Mouse (Mus musculus) MEL-GATA-1-ER (cell line): ENCODE results near the gene Efcab11.
"Not testable (repeated sequence)": the region's sequence is repeated elsewhere in the genome, so short reads cannot be mapped to it uniquely, and the experiment has no call there.

Source experiments
- DNase-seq: peaks from one replicate; pipeline ENCODE4 v3.0.0-alpha.2; 2012; ENCODE audit warnings: low read depth; ENCODE audit errors: extremely low read depth

Efcab11 gene

DNA sequence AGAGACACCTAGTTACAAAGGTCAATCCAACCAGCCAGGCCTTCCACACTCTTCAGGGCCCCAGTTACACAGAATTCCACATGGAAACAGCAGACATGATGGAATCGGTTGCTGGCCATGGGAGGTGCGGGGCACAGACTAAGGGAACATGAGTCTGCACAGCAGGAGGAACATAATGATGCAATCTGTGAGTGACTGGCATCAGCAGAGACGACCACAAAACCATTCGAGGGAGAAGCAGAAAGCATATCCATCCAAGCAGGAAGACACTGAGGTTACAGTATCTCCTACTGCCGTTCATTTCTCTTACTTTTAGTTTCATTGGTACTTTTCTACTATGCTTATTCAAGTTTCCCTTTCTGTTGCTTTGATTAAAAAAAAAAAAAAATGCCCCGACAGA is 9.6 kb downstream of the Efcab11 start:
- DNase-seq = no peak

DNA sequence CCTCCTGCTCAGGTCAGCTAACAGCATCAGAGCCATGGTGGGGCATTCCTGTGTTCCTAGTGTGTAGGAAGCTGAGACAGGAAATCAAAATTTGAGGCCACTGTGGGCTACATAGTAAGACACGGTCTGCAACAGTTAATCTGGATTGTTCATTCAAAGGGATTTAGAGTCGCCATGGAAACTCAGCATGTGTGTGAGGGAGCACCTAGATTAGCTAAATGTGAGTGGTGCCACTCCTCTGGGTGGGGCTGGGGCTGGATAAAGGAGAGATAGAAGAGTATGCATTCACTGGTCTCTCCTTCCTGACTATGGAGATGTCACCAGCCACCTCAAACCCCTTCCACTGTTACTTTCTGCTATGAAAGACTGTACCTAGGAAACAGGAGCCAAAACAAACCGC is 10.8 kb downstream of the Efcab11 start:
- DNase-seq = no peak

DNA sequence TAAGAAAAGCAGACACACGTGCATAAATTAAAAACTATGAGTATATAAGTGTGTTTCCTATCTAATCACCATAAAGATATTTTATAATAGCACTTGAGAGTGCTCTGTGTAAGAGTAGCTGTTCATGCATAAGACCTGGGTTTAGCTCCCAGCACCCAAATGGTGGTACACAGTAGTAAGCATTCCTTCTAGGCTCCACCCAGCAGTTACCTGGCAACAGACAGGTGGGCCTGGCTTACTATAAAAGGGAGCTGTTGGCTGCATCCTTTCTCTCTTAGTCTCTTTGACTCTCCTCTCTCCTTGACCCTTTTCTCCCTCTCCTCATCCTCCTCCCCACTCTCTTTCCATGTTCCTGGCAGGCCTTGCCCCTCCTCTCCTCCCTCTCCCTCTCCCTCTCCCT is 15.4 kb downstream of the Efcab11 start:
- DNase-seq = no peak

DNA sequence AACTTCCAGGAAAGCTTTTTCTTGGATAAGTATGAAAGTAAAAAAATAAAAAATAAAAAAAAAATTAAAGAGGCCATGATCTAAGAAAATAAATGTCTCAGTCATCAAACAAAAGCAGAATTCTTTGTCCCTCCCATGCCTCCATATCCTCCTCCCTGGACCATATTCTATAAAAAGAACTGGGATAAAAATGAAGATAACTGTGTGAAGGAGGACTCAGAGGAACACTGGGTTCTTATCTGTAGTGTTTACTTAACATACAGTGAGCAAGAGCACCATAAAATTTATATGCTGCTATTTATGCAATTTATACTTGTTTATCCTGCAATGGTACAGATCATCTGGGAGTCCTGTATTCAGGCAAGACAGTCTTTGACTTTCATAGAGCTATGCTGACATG is 19.6 kb downstream of the Efcab11 start:
- DNase-seq = no peak

DNA sequence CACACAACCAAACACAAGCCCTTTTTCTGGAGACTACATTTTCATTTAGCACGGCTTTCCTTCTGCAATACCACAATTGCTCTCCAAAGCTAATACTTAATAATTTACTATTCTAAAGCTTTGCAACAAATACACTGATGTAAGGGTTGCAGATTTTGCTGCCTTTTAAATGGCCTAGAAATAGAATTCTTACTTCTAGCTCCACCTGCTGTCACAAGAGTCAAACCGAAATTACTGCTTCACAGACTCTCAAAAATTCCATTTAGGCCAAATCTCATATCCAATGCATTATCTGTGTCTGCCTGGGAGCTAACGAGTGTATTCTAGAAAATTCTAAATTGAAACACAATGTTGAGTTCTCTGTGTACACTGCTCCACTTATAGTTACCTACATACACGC is 23.3 kb downstream of the Efcab11 start:
- no peak for DNase-seq

DNA sequence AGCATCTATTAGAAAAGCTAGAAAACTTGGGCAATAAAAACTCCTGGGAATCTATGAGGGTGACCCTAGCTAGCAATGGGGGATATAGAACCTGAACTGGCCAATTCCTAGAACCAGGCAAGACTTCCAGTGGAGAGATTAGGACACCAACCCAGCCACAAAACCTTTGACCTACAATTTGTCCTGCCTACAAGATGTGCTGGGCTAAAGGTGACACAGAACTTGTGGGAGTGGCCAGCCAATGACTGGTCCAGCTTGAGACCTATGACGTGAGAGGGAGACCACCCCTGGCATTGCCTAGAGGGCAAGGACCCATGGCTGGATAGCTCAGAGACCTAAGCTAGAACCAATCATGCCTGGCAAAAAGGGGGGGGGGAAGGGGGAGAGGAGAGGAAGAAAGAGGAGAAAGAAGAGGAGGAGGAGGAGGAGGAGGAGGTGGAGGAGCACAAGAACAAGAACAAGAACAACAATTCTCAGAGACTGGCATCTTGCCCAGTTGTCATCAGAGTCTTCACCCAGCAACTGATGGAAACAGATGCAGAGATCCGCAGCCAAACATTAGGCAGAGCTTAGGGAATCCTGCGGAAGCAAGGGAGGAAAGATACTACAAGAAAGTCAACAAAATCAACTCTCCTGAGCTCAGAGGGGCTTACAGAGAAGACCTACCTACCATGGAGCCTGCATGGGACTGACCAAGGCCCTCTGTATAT is 24.7 kb downstream of the Efcab11 start:
- no peak for DNase-seq

DNA sequence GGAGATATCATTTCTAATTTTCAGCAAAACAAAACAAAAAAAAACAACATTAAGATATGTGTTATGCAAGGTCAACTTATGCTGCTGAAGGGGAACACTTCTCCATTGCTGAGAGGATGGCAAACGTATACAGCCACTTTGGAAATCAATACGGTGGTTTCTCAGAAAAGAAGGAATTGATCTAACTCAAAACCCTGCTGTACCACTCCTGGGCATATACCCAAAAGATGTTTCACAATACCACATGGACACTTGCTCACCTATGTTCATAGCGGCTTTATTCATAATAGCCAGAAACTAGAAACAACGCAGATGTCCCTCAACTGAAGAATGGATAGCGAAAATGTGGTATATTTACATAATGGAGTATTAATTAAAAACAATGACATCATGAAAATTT is 25.6 kb downstream of the Efcab11 start:
- DNase-seq = no peak

DNA sequence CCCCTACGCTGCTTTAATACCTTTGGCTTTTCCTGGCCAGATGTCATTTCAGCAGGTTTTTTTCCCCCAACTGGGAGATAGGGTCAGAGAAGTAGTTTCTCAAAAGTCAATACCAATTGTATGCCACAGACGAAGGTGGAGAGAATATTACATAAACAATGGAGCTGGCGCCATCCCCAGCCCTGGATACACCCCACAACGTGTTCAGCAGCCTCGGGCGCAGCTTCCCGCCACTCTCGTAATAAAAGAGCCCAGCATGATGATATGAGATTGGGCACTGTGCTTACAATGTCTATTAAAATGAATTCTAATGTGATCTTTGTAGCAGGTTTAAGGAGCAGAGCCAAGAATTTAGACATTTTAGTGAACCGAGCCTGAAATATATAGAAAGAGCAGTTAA is 28.2 kb downstream of the Efcab11 start:
- no peak for DNase-seq

DNA sequence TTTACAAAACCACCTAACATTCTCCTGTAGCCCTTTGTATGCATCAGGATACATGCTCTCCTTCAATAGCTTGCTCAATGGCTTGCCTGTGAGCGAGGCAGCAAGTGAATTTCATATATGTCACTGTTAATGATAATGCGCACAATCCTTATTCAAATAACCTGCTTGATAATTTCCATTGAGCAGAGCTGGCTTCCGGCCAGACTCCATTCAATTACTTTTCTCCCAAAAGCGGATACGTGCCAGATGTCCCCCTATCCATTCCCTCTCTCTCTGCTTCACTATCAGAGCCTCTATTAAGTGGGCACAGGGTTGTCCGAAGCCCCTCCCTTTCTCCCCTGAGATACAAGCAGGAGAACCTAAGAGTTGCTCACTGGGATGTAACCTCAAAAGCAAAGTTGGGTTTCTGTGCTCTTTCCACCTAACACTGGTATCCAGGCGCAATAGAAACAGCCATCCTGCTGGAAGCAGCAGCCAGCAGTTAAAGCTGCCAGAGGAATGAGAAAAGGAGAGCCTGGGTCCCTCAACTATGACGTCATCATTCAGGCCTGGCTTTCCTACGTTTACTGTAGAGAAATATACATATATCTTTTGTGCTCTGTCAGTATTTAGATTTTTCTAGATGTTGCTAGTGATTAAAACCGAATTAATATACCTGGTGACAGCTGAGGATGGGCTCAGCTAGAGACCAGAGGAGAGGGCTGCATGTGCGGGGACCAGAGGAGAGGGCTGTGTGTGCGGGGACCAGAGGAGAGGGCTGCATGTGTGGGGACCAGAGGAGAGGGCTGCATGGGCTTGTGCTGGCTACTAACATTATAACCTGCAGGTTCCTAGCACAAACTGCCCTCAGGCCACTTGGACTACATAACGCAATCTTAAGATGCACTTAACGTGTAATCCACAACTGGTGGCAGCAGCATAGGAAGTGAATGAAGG is 30.6 kb downstream of the Efcab11 start:
- DNase-seq = no peak

DNA sequence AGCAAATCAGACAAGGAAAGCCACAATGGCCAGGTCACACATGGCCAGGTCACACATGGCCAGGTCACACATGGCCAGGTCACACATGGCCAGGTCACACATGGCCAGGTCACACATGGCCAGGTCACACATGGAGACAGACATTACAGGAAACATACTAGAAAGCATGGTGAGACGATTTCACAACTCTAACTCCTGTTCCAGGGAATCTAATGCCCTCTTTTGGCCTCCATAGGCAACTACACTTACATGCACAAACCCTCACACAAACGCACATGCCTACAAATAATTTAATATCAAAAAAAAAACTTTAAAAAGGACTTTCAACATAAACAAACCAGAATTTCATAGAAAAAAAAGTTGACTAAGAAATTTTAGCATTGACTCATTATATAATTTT is 34.2 kb downstream of the Efcab11 start:
- no peak for DNase-seq

DNA sequence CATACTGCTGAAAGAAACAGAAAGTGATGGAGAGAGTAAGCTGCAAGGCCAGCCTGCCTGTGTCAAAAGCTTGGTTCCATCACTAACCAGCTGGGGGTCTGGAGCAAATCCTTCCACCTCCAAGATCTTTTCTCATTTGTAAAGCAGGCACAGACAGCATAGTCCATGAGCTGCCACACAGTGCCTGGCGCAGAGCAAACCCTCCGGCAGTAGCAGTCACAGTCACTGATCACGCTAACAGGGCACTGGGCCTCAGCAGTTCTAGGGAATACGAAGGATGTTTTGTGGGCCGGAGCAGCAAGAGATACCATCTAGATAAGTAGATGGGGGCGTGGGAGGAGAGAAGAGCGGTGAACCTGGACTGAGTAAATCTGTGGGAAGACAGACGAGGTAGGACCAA is 39.3 kb downstream of the Efcab11 start:
- no peak for DNase-seq

DNA sequence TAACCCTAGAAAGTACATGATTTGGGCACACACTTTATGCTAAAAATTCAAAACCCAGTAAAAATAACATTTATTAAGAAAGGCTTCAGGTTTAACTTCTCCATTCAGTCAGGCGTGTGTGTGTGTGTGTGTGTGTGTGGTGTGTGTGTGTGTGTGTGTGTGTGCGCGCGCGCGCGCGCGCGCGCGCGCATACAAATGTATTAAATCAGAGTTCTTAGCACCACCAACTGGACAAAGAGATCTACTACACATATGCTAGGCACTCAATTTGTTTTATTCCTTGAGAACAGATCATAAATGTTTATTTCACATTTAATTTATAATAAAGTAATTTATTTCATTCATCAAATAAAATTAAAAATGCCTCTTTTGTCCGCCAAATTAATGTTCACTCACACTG is 45.5 kb downstream of the Efcab11 start:
- no peak for DNase-seq

DNA sequence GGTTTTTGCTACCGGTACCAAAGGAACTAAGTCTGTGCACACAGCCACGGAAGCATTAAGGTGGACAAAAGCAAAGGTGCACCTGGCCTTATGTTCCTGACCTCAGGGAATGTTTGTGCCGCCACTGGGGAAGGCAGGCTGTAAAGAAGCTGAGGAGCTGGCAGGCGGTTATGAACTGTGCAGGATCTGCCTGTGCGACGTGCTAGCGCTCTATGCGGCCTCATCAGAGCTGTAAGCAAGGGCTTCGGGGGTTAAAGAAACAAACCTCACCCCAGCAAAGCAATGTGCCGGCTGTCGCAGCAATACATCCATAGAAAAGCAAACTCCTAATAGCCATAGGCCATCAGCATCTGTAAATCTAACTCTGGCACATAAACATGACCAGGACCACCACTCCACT is 46.1 kb downstream of the Efcab11 start:
- DNase-seq = no peak

DNA sequence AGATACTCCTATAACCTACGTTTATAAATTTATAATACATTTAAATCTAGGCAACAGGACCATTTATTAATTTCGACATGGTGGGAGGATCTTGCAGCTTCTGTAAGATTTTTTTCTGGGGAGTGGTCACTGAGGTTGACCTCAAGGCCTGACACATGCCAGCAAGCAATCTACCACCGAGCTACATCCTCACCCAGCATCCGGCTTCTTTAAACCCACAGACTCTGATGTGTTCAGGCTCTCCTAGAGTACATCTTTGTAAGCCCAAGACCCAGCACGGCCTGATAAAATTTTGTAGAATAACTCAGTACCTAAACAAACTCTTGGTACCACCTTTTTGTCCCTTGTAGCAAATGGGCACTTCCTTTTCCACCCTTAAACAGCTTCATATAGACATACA is 46.7 kb downstream of the Efcab11 start:
- DNase-seq = no peak

DNA sequence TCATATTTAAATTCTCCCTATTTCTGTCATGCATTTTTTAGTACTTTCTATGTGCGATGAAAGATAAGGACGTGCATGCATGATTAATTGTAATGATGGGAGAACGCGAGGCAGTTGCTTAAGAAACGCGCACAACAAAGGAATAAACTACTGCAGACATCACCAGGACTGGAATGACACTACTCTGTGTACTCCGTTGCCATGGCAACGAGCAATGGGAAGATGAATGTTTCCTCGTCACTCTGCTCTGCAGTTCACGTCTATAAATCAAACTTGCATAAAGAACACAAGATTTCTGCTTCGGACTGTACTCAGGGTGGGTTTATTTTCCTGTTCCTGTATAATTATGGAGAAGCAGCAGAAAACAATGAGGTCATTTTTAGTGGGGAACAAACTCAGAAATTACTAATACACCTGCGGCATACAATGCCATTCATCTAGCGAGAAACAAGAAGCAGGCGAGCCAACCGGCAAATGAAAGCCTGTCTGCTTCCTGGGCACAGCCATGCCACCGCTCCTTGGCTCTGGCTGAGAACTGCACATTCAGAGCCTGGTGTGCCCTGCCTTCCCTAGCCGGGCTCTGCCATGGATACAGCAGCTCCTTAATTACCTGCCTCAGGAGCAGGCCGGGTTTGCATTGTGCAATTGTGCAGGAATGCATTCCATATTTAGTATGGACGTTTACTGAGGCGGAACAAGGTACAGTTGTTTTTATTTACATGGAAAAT is 47.7 kb downstream of the Efcab11 start:
- no peak for DNase-seq

DNA sequence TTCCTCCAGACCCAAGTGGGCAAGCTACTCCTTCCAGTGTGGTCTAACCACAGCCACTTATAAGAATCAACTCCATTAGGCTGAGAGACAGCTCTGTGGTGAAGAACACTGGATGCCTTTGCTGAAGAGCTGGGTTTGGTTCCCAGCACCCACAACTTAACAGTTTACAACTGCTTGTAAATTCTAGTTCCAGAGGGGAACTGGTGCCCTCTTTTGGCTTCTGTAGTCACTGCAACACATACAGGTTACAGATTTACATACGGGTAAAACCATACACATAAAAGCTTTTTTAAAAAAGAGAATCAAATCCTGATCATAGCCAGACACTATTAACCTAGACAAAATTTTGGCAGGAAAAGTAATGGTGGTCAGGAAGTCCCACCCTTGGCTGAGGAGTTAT is 50.8 kb downstream of the Efcab11 start:
- no peak for DNase-seq

DNA sequence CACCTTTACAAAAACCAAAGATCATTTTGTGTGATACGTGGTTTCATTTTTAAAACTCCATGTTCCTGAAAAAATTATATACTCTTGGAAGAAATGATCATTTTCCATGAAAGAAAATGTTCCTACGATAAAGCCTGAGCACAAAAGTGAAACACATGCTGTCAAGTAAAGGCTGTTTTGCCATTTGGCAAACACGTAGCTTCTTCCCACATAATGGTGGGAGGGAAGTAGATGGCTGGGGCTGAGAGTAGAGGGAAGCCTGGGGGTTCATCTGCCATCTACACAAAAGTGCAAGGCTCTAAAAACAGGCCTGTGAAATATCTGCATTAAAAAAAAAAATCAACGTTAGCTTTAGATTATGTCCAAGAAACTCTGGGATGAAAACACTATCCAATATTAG is 61.6 kb downstream of the Efcab11 start:
- no peak for DNase-seq

DNA sequence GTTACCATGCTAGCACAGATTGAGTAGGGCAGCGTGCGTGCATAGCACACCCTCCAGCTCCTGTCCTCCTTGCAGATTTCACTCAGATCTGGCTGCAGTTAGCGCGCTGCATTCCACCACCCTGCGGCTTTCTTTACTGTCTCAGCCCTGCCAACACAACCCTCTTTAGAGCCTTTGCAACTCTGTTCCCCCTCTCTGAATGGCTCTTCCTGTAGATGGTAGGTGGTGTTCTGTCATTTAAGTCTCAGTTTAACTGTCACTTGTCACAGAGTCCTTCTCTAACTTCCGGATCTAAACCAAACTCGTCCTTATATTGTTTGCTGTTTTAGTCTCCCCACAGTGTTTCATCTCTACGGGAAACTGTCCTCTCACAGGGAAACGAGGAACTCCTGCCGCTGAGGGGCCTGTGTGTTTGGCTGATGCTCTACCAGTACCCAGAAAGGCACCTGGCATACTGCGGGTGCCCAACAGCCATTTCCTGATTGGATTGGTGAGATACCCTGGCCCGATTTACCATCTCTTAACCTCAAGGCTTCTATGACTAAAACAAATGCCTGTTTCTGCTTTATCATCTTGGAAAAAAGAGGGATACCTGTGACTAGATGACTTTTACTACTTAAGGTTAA is 62.8 kb downstream of the Efcab11 start:
- DNase-seq = no peak

DNA sequence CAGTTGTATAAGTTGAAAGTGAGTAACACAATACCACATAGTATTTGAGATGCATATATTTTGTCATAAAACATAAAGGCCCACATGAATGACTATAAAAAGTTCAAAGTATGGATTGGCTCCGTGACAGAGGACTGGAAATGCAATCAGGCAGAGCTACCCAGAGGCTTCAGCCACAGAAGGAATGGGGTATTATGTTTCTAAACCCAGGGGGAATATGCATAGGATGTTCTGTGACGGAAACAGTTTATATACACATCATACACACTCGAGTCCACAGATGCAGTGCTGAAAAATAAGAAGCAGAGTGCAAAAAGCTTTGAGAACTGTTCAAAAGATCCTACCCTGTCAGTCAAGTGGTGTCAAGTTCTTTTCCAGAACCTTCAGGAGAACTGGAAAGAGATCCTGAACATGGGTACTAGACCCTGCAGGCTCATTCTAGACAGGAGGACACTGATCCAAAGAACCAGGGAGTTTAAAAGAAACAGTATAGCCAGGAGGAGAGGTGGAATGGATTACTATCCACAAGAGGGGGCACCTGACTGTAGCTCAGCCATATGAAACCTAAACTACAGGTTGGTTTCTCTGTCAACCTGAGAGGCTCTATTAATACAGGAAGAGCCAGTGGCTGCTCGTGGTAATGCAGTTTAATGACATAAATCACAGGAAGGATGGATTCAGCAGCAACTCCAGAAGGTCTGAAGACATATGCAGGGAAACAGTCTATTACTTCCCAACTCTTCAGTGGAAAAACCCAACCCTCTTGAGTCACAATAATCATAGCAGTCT is 64.9 kb downstream of the Efcab11 start:
- no peak for DNase-seq

DNA sequence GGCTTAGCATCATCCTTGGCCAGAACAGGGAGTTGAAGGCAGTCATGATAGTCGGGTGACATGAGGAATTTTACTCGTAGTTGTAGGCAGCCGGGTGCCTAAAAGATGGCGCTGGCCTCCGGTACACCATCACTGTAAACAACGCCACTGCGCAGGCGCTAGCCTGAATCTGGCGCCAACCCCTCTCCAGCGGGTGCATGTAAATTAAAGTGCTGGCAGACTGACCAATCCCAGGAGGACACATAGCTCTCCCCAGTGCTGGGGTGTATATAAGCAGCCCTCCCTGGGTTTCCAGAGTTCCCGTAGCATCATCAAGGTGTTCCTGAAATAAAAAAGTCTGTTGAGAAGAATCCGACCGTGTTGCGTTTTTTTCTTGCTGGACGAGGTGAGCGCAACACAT is 66.2 kb downstream of the Efcab11 start:
- not testable (repeated sequence) for DNase-seq

DNA sequence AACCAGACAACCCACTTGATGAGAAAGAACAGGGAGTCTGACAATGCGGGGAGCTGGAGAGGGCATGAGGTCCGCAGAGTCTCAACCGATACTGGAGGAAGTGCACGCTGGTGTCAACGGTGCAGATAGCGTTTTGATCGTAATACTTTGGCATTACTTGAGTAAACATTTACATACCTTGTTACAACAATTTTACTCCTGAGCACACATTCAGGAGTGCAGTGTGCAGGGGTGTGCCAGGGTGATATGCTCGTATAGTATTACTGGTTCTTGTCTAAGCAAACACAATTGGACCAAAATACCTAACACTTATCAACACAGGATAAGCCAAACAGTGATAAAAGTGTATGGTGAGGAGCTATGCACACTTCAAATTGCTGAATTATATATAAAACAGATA is 69.0 kb downstream of the Efcab11 start:
- no peak for DNase-seq
